Mouse (Mus musculus) ES-Bruce4 (cell line): Measurements from ENCODE around the gene Lrr1.

Source experiments
- CTCF ChIP-seq: IDR thresholded peaks from one replicate; pipeline ENCODE4 v1.8.1; 2011; ENCODE audit warnings: low read depth, low read length
- POLR2A ChIP-seq: IDR thresholded peaks from one replicate; pipeline ENCODE4 v1.8.1; 2011; ENCODE audit warnings: low read length; ENCODE audit not compliant: insufficient read depth

DNA sequence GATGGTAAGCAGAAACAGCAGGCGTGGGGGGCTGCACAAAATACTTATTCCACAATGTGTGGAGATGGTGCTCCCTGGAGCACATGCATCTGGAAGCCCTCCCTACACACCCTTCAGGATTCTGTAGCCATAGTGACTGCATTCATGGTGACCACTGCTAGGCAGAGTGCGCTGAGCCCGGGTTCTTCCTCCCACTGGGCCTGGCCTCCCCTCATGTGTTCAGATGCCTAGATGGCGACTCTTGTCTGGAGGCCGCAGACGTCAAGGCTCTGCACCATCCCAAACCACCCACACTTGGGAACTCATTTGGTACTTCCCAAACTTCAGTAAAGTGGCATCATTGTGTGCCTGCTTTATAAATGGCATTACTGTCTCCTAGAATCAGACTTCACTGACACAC lies 25.2 kb upstream of the Lrr1 start:
- no peak for TF ChIP-seq CTCF
- no peak for TF ChIP-seq POLR2A
